Mouse (Mus musculus) CH12.LX (cell line): Measurements from ENCODE around the gene Mafb. TPM values are rescaled to one million over a fixed set of nuclear protein-coding genes. Genes with fewer than 3 reads are reported as not detected.

Experiments
- DNase-seq: peaks from one replicate; pipeline ENCODE4 v3.0.0-alpha.2; 2013; ENCODE audit errors: extremely low read depth
- H3K27ac ChIP-seq: 2 replicates; pipeline ENCODE4 v1.5.1; 2012; ENCODE audit warnings: low read depth, mild to moderate bottlenecking, control low read depth, moderate library complexity; ENCODE audit not compliant: insufficient read depth
- H3K27me3 ChIP-seq: replicated peaks from 2 replicates; pipeline ENCODE3; 2012; ENCODE audit warnings: inconsistent platforms
- H3K36me3 ChIP-seq, 2 experiments: replicated peaks in 1 of 2; 2 replicates each; pipeline versions ENCODE3 to v1.6.1; 2012; ENCODE audit warnings: inconsistent platforms in 1 of 2, low read length in 1 of 2, mild to moderate bottlenecking in 1 of 2, mixed read lengths in 1 of 2, moderate library complexity in 1 of 2; ENCODE audit not compliant: control insufficient read depth in 1 of 2, insufficient read depth in 1 of 2
- H3K4me1 ChIP-seq, 2 experiments: 2 replicates each; pipeline ENCODE4 v1.6.1; 2012; ENCODE audit warnings: inconsistent platforms in 1 of 2, moderate library complexity in 1 of 2; ENCODE audit not compliant: insufficient read depth in 2 of 2, control insufficient read depth in 1 of 2
- H3K4me2 ChIP-seq: 2 replicates; pipeline ENCODE4 v1.6.1; 2012; ENCODE audit warnings: low read depth, mild to moderate bottlenecking, control low read depth; ENCODE audit not compliant: poor library complexity, insufficient read depth, severe bottlenecking
- H3K4me3 ChIP-seq, 3 experiments: fragments of 150-350 bp in 1 of 3; sonication (generic) in 1 of 3; replicated peaks in 1 of 3; 2 replicates each; pipeline versions ENCODE3 to v1.5.1; 2011 to 2012; ENCODE audit warnings: low read depth in 2 of 3, low read length in 2 of 3, mild to moderate bottlenecking in 2 of 3, moderate library complexity in 2 of 3, control low read depth in 1 of 3, improper control_type of control experiment in 1 of 3, inconsistent platforms in 1 of 3, mixed read lengths in 1 of 3; ENCODE audit not compliant: poor library complexity in 1 of 3
- H3K79me2 ChIP-seq: replicated peaks from 2 replicates; pipeline ENCODE4 v1.6.1; 2012; ENCODE audit warnings: mild to moderate bottlenecking, moderate library complexity; ENCODE audit not compliant: control insufficient read depth, poor library complexity, insufficient read depth, severe bottlenecking; ENCODE audit errors: extremely low read depth
- H3K9ac ChIP-seq: 2 replicates; pipeline ENCODE4 v1.6.1; 2012; ENCODE audit warnings: low read depth, mild to moderate bottlenecking, control low read depth, moderate library complexity; ENCODE audit not compliant: insufficient read depth
- H3K9me3 ChIP-seq: replicated peaks from 2 replicates; pipeline ENCODE3; 2012; ENCODE audit warnings: low read length, inconsistent platforms, mixed read lengths
- CTCF ChIP-seq, 2 experiments: IDR thresholded peaks in 1 of 2; conservative IDR thresholded peaks in 1 of 2; 2 replicates each; pipeline ENCODE4 v1.5.1; 2011 to 2012; ENCODE audit warnings: low read depth in 2 of 2, low read length in 2 of 2, improper control_type of control experiment in 1 of 2, inconsistent platforms in 1 of 2, mild to moderate bottlenecking in 1 of 2, moderate library complexity in 1 of 2
- E2F4 ChIP-seq: IDR thresholded peaks from 2 replicates; pipeline ENCODE4 v1.6.1; 2011; ENCODE audit warnings: low read depth, low read length, improper control_type of control experiment; ENCODE audit not compliant: insufficient replicate concordance
- ELF1 ChIP-seq: IDR thresholded peaks from 2 replicates; pipeline ENCODE4 v1.6.1; 2014; ENCODE audit warnings: low read depth, mild to moderate bottlenecking, inconsistent platforms, low read length, improper control_type of control experiment
- EP300 ChIP-seq: IDR thresholded peaks from 2 replicates; pipeline ENCODE4 v1.6.1; 2011; ENCODE audit warnings: low read length, improper control_type of control experiment
- GABPA ChIP-seq: IDR thresholded peaks from 2 replicates; pipeline ENCODE4 v1.6.1; 2012; ENCODE audit warnings: low read depth, low read length, improper control_type of control experiment, inconsistent platforms; ENCODE audit not compliant: insufficient replicate concordance
- HCFC1 ChIP-seq: IDR thresholded peaks from 2 replicates; pipeline ENCODE4 v1.6.1; 2012; ENCODE audit warnings: low read depth, mild to moderate bottlenecking, inconsistent platforms, low read length, improper control_type of control experiment
- JUND ChIP-seq: conservative IDR thresholded peaks from 2 replicates; pipeline ENCODE4 v1.6.1; 2011; ENCODE audit warnings: low read depth, low read length, improper control_type of control experiment
- KAT2A ChIP-seq: IDR thresholded peaks from 2 replicates; pipeline ENCODE4 v1.6.1; 2012; ENCODE audit warnings: low read length, improper control_type of control experiment, inconsistent platforms; ENCODE audit not compliant: insufficient replicate concordance
- MAFK ChIP-seq: IDR thresholded peaks from 2 replicates; pipeline ENCODE4 v1.6.1; 2011; ENCODE audit warnings: low read length, improper control_type of control experiment; ENCODE audit not compliant: insufficient replicate concordance
- MAZ ChIP-seq: IDR thresholded peaks from 2 replicates; pipeline ENCODE4 v1.6.1; 2012; ENCODE audit warnings: low read depth, mild to moderate bottlenecking, inconsistent platforms, low read length, improper control_type of control experiment, moderate library complexity
- POLR2A ChIP-seq: IDR thresholded peaks from 2 replicates; pipeline ENCODE4 v1.6.1; 2011; ENCODE audit warnings: low read depth, mild to moderate bottlenecking, improper control_type of control experiment, low read length
- POLR2AphosphoS2 ChIP-seq: IDR thresholded peaks from 2 replicates; pipeline ENCODE4 v1.6.1; 2011; ENCODE audit warnings: low read depth, low read length, improper control_type of control experiment
- RAD21 ChIP-seq: IDR thresholded peaks from 2 replicates; pipeline ENCODE4 v1.6.1; 2011; ENCODE audit warnings: low read depth, mild to moderate bottlenecking, low read length, improper control_type of control experiment, moderate library complexity
- SMC3 ChIP-seq: IDR thresholded peaks from 2 replicates; pipeline ENCODE4 v1.6.1; 2011; ENCODE audit warnings: low read depth, low read length, improper control_type of control experiment
- TCF12 ChIP-seq: IDR thresholded peaks from 2 replicates; pipeline ENCODE4 v1.6.1; 2014; ENCODE audit warnings: low read depth, mild to moderate bottlenecking, inconsistent platforms, low read length, improper control_type of control experiment
- USF2 ChIP-seq: conservative IDR thresholded peaks from 2 replicates; pipeline ENCODE4 v1.6.1; 2011; ENCODE audit warnings: low read depth, low read length, improper control_type of control experiment
- ZNF384 ChIP-seq: IDR thresholded peaks from 2 replicates; pipeline ENCODE4 v1.6.1; 2012; ENCODE audit warnings: low read depth, low read length, improper control_type of control experiment, inconsistent platforms
- dilution Hi-C: fragments of 300-500 bp; cut with MboI; formaldehyde crosslinking; loops from 2 replicates; pipeline ENCODE4 v1.14.3; 2020; ENCODE audit warnings: low sequenced_read_pairs; ENCODE audit not compliant: extremely low pct_unique_long_range_greater_than_20kb, extremely low pct_ligation_motif_present
- in situ Hi-C: fragments of 300-500 bp; cut with MboI; formaldehyde crosslinking; loops from 3 replicates; pipeline ENCODE4 v1.14.3; 2019; ENCODE audit warnings: low sequenced_read_pairs, low pct_ligation_motif_present, low pct_unique_long_range_greater_than_20kb, mixed read lengths
- polyA plus RNA-seq: library from polyadenylated mRNA; unstranded; fragments of >175 nt; gene quantifications from 2 replicates; pipeline ENCODE4 v1.2.1, GENCODE M21; 2012; ENCODE audit warnings: low read depth; ENCODE audit not compliant: insufficient read length
- total RNA-seq, 2 experiments: library from RNA; depleted of rRNA; stranded (reverse); fragments of 300-350 nt in 1 of 2; fragments of >200 nt in 1 of 2; gene quantifications; 2 replicates each; pipeline ENCODE4 v1.2.3; 2012 to 2014

Gene Mafb
- total and polyA plus RNA-seq, 3 experiments, result 0.04 to 0.47 (median 0.17) TPM

DNA sequence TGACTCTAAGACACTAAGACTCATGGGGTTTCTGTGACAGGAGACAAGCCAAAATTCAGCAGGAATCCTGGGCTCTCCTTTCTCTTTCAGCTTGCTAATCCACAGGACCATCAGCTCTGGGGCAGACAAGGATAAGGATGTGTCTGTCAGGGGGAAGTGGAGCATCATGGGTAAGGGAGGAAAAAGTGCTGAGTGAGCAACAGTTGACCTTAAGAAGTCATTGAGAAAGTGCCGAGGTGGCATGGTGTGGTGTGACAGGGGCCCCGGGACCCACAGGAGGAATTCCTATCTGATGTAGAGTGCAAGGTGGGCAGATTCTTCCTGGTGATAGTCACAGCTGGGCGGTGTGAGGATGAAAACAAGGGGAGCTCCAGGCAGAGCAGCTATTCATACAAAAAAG is 25.8 kb upstream of the Mafb start:
- Histone ChIP-seq H3K4me3 (no peak overlapping the region), H3K9ac (no peak overlapping the region), H3K9me3 (no peaks in the 10 kb centered on the region), H3K36me3 (no peaks in the 10 kb centered on the region)
- in situ Hi-C loops (no loop called here), dilution Hi-C loops (no loop called here)
- peak; percentile 70 for TF ChIP-seq MAFK
- TF ChIP-seq E2F4, result no peak
- TF ChIP-seq, all 38 proteins: peak for 1
- Histone ChIP-seq H3K4me2 (no peak overlapping the region), H3K27ac (no peak overlapping the region), H3K79me2 (no peaks in the 10 kb centered on the region), H3K4me1 (0 out of 4 replicates have a peak, but pooled peaks cover 0 to 3% of the 10 kb centered on the region in 2 experiments), H3K27me3 (peaks cover 77% of the 10 kb centered on the region)
- DNase-seq, result no peak

DNA sequence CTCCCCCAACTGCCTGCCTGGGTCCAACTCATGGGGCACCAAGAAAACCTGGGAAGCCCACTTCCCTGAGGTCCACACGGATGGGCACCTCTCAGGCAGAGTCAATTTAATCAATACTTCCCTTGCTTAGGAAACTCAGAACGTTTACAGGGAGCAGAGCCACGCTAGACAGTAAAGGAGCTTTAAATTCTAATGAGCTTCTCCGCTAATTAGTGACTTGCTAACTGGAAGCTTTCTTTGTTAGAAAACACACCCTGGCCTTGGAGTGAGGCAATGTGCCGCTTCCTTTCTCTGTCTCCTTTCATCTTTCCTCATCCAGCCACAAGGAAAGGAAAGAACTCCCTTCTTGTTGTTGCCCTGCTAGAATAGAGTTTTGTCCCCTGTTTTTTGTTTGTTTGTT is 21.7 kb upstream of the Mafb start:
- dilution Hi-C loops (no loop called here), in situ Hi-C loops (no loop called here)
- Histone ChIP-seq H3K79me2 (no peaks in the 10 kb centered on the region), H3K27me3 (peaks cover 86% of the 10 kb centered on the region), H3K4me3 (no peak overlapping the region), H3K4me2 (no peak overlapping the region), H3K9me3 (no peaks in the 10 kb centered on the region), H3K9ac (no peak overlapping the region), H3K36me3 (no peaks in the 10 kb centered on the region), H3K4me1 (no peaks in the 10 kb centered on the region), H3K27ac (no peak overlapping the region)
- TF ChIP-seq CTCF (conservative IDR thresholded peaks at IDR 0.05 in 1 of 2, IDR thresholded peaks at IDR 0.05 in 1 of 2; ENCODE audit: low read depth in 2 of 2, low read length in 2 of 2), result no peak
- TF ChIP-seq JUND, result no peak
- TF ChIP-seq POLR2A, result no peak
- no peak for TF ChIP-seq MAFK
- no peak for TF ChIP-seq ELF1
- no peak for TF ChIP-seq HCFC1
- TF ChIP-seq RAD21, result no peak
- TF ChIP-seq USF2, result no peak
- no peak for TF ChIP-seq GABPA
- DNase-seq, result no peak

DNA sequence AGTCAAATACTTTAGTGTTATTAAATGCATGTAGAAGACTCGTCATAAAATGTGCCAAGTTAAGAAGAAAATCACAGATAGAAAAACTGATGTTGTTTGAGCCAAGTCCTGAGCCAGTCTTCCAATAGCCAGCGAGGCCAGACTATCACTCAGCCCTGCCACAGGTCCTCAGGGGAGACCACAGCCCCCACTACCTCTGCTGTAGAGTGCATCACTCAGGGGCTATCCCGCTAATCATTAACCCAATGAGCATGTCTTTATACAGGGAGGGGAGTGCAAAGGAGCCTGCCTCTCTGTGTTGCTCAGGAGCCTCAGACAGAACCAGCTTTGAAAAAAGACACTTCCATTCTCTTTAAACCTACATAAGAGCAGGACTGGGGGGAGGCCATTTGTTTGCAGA is 16.6 kb upstream of the Mafb start:
- in situ Hi-C loops, result no loop called here

More for the DNA sequence above, 16.6 kb upstream of the Mafb start:
- Histone ChIP-seq H3K9me3 (no peaks in the 10 kb centered on the region), H3K27me3 (peaks cover 85% of the 10 kb centered on the region), H3K4me2 (no peak overlapping the region), H3K36me3 (no peaks in the 10 kb centered on the region), H3K4me3 (no peak overlapping the region), H3K27ac (no peak overlapping the region), H3K4me1 (no peaks in the 10 kb centered on the region), H3K9ac (no peak overlapping the region), H3K79me2 (no peaks in the 10 kb centered on the region)
- no peak for DNase-seq
- TF ChIP-seq CTCF (conservative IDR thresholded peaks at IDR 0.05 in 1 of 2, IDR thresholded peaks at IDR 0.05 in 1 of 2; ENCODE audit: low read depth in 2 of 2, low read length in 2 of 2) (no peak), SMC3 (no peak), KAT2A (no peak), POLR2A (no peak), E2F4 (no peak), MAFK (no peak), POLR2AphosphoS2 (no peak), ZNF384 (no peak), EP300 (no peak), MAZ (no peak), USF2 (no peak), TCF12 (no peak)
- dilution Hi-C loops, result no loop called here
